Mouse (Mus musculus): Measurements from ENCODE around the gene Vav2. TPM values are rescaled to one million over a fixed set of nuclear protein-coding genes. Genes with fewer than 3 reads are reported as not detected.

The Vav2 gene
- polyA plus RNA-seq, 1 experiment, result 13.0 TPM

DNA sequence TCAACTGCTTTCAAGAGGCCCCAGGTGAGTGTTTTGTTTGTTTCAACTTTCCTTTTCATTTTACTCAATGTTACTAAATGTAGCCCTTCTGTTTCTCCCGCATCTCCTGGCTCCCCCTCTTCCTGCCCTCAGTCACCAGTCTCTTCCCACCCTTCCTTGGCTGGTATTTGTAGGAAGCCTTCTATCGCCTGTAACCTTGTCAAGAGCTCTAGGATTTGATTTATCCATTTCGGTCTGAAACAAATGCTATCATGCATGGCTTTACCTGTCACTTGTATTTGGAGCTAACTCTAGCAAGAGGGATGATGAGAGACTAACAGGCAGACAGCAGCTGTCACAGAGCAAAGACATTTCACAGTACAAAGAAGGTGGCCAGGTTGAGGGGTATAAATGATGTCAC is 18.6 kb downstream of the Vav2 start:
- Histone ChIP-seq H3ac (ENCODE audit: control insufficient read depth, insufficient read length, low read depth) (no peak overlapping the region), H3K79me3 (ENCODE audit: low read depth) (peaks cover 31% of the 10 kb centered on the region), H3K79me2 (ENCODE audit: control insufficient read depth, insufficient read depth) (peaks cover 99% of the 10 kb centered on the region), H3K4me3 (ENCODE audit: insufficient read depth, poor library complexity, severe bottlenecking) (no peak overlapping the region), H3K36me3 (ENCODE audit: control insufficient read depth, insufficient read depth) (no peaks in the 10 kb centered on the region), H3K27me3 (ENCODE audit: control insufficient read depth, insufficient read depth, insufficient read length) (no peaks in the 10 kb centered on the region)
- TF ChIP-seq FOSL1 (IDR thresholded peaks at IDR 0.05; ENCODE audit: insufficient read depth, low read length, poor library complexity, severe bottlenecking), result no peak
- TF ChIP-seq CEBPB (IDR thresholded peaks at IDR 0.05; ENCODE audit: low read depth), result no peak
- TF ChIP-seq MYOD1 (IDR thresholded peaks at IDR 0.05; ENCODE audit: control insufficient read depth, insufficient read length, low read depth), result no peak
- TF ChIP-seq CTCF (IDR thresholded peaks at IDR 0.05; ENCODE audit: control insufficient read depth, insufficient read depth, insufficient read length), result no peak
- no peak for TF ChIP-seq MAX (IDR thresholded peaks at IDR 0.05)
- TF ChIP-seq USF1 (IDR thresholded peaks at IDR 0.05; ENCODE audit: low read depth), result no peak
- no peak for TF ChIP-seq MYOG (IDR thresholded peaks at IDR 0.05; ENCODE audit: control insufficient read depth, extremely low read depth, insufficient read length)

DNA sequence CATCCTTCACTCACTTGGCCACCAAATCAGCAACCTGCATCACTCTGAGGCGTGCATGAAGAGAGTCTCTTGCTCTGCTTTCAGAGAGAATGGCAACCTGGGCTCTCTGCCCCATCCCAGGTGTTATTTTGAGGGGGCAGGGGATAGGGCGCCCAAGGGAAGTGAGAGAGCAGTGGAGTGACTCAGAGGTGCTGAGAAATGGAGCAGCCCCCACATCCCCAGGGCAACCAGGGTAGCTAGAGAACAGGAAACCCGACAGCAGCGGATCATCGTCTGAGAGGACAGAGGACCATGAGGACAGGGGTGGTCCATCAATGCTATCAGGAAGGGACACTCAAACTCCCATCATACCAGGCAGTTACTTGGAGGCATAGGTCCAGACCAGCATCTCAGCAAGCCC is 19.9 kb downstream of the Vav2 start:
- H3K27me3 ChIP-seq (ENCODE audit: control insufficient read depth, insufficient read depth, insufficient read length), result no peaks in the 10 kb centered on the region
- H3K79me2 ChIP-seq (ENCODE audit: control insufficient read depth, insufficient read depth), result peaks cover 97% of the 10 kb centered on the region
- TF ChIP-seq USF1 (IDR thresholded peaks at IDR 0.05; ENCODE audit: low read depth) (no peak), FOSL1 (IDR thresholded peaks at IDR 0.05; ENCODE audit: insufficient read depth, low read length, poor library complexity, severe bottlenecking) (no peak), MYOD1 (IDR thresholded peaks at IDR 0.05; ENCODE audit: control insufficient read depth, insufficient read length, low read depth) (no peak), MYOG (IDR thresholded peaks at IDR 0.05; ENCODE audit: control insufficient read depth, extremely low read depth, insufficient read length) (no peak), MAX (IDR thresholded peaks at IDR 0.05) (no peak), CTCF (IDR thresholded peaks at IDR 0.05; ENCODE audit: control insufficient read depth, insufficient read depth, insufficient read length) (no peak), CEBPB (IDR thresholded peaks at IDR 0.05; ENCODE audit: low read depth) (no peak)
- no peak overlapping the region for H3K4me3 ChIP-seq (ENCODE audit: insufficient read depth, poor library complexity, severe bottlenecking)
- no peak overlapping the region for H3ac ChIP-seq (ENCODE audit: control insufficient read depth, insufficient read length, low read depth)
- H3K79me3 ChIP-seq (ENCODE audit: low read depth), result peaks cover 33% of the 10 kb centered on the region
- H3K36me3 ChIP-seq (ENCODE audit: control insufficient read depth, insufficient read depth), result no peaks in the 10 kb centered on the region

DNA sequence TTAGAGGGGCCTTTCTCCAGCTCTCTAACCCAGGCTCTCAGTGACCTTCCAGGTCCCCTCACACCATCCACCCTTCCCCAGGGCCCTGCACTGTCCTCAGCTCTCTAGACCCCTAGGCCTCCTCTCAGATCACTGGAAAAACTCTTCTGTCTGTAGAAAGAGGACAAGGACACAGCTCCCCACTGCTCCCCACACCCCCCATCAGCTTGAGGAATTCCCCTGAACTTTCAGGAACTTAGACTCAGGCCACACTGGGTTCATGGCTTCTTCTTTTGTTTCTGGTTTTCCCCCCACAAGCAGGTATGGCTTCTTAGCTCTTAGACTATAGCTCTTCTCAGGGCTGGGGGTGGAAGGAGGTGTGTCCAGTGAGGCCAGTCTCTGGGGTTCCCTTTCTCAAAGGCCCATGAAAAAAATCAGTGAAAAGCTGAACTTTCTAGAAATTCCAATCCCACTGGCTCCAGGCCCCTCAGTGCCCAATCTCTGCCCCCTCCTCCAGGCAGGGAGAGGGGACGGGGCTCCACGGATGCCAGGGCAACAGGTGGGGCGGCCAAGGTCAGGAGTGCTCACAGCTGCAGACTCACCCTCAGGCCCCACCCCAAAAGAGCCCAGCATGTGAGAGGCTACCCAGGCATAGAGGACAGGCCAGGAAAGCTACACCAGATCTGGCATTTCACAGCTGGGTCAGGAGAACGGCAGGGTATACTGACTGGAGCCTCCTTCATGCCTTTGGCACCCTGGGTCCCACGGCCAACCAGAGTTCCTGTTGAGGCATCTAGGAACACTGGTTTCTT is 21.5 kb downstream of the Vav2 start:
- H3K36me3 ChIP-seq (ENCODE audit: control insufficient read depth, insufficient read depth), result no peaks in the 10 kb centered on the region

GRCm38 (mm10) chr2:27404375-27405093 is 22.3 kb downstream of the Vav2 start:
- peaks cover 27% of the 10 kb centered on the region for H3K79me3 ChIP-seq (ENCODE audit: low read depth)
- no peaks in the 10 kb centered on the region for H3K27me3 ChIP-seq (ENCODE audit: control insufficient read depth, insufficient read depth, insufficient read length)
- H3K4me3 ChIP-seq (ENCODE audit: insufficient read depth, poor library complexity, severe bottlenecking), result no peak overlapping the region
- no peak for TF ChIP-seq MAX (IDR thresholded peaks at IDR 0.05)
- TF ChIP-seq MYOG (IDR thresholded peaks at IDR 0.05; ENCODE audit: control insufficient read depth, extremely low read depth, insufficient read length), result no peak
- TF ChIP-seq CTCF (IDR thresholded peaks at IDR 0.05; ENCODE audit: control insufficient read depth, insufficient read depth, insufficient read length), result no peak
- TF ChIP-seq CEBPB (IDR thresholded peaks at IDR 0.05; ENCODE audit: low read depth), result no peak
- no peak for TF ChIP-seq FOSL1 (IDR thresholded peaks at IDR 0.05; ENCODE audit: insufficient read depth, low read length, poor library complexity, severe bottlenecking)
- TF ChIP-seq MYOD1 (IDR thresholded peaks at IDR 0.05; ENCODE audit: control insufficient read depth, insufficient read length, low read depth), result no peak
- TF ChIP-seq USF1 (IDR thresholded peaks at IDR 0.05; ENCODE audit: low read depth), result no peak
- no peaks in the 10 kb centered on the region for H3K36me3 ChIP-seq (ENCODE audit: control insufficient read depth, insufficient read depth)
- peaks cover 96% of the 10 kb centered on the region for H3K79me2 ChIP-seq (ENCODE audit: control insufficient read depth, insufficient read depth)
- H3ac ChIP-seq (ENCODE audit: control insufficient read depth, insufficient read length, low read depth), result no peak overlapping the region

More for the DNA sequence above, 21.5 kb downstream of the Vav2 start:
- H3ac ChIP-seq (ENCODE audit: control insufficient read depth, insufficient read length, low read depth), result no peak overlapping the region
- no peak for TF ChIP-seq CEBPB (IDR thresholded peaks at IDR 0.05; ENCODE audit: low read depth)
- TF ChIP-seq USF1 (IDR thresholded peaks at IDR 0.05; ENCODE audit: low read depth), result no peak
- no peak for TF ChIP-seq MYOD1 (IDR thresholded peaks at IDR 0.05; ENCODE audit: control insufficient read depth, insufficient read length, low read depth)
- no peak for TF ChIP-seq MAX (IDR thresholded peaks at IDR 0.05)
- TF ChIP-seq FOSL1 (IDR thresholded peaks at IDR 0.05; ENCODE audit: insufficient read depth, low read length, poor library complexity, severe bottlenecking), result no peak
- TF ChIP-seq CTCF (IDR thresholded peaks at IDR 0.05; ENCODE audit: control insufficient read depth, insufficient read depth, insufficient read length), result no peak
- TF ChIP-seq MYOG (IDR thresholded peaks at IDR 0.05; ENCODE audit: control insufficient read depth, extremely low read depth, insufficient read length), result no peak
- H3K27me3 ChIP-seq (ENCODE audit: control insufficient read depth, insufficient read depth, insufficient read length), result no peaks in the 10 kb centered on the region
- H3K79me2 ChIP-seq (ENCODE audit: control insufficient read depth, insufficient read depth), result peaks cover 96% of the 10 kb centered on the region
- peaks cover 27% of the 10 kb centered on the region for H3K79me3 ChIP-seq (ENCODE audit: low read depth)
- no peak overlapping the region for H3K4me3 ChIP-seq (ENCODE audit: insufficient read depth, poor library complexity, severe bottlenecking)

DNA sequence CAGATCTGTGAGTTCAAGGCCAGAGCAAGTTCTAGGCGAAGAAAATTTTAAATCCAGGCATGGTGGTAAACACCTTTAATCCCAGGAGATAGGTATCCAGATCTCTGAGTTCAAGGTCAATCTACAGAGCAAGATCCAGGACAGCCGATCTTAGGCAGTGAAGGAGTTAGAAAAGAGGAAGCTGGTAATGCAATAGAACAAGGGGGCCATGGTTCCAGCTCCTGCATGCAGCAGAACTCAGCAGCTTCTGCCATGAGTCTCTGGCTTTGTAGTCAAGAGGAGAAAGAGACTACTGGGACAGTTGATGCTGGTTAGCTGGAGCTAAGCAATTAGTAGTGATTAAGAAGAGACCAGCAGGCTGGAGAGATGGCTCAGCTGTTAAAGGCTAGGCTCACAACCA is 25.3 kb downstream of the Vav2 start:
- Histone ChIP-seq H3K27me3 (ENCODE audit: control insufficient read depth, insufficient read depth, insufficient read length) (no peaks in the 10 kb centered on the region), H3K36me3 (ENCODE audit: control insufficient read depth, insufficient read depth) (no peaks in the 10 kb centered on the region), H3K79me2 (ENCODE audit: control insufficient read depth, insufficient read depth) (peaks cover 95% of the 10 kb centered on the region), H3K4me3 (ENCODE audit: insufficient read depth, poor library complexity, severe bottlenecking) (no peak overlapping the region), H3ac (ENCODE audit: control insufficient read depth, insufficient read length, low read depth) (no peak overlapping the region), H3K79me3 (ENCODE audit: low read depth) (peaks cover 18% of the 10 kb centered on the region)
- no peak for TF ChIP-seq CEBPB (IDR thresholded peaks at IDR 0.05; ENCODE audit: low read depth)
- no peak for TF ChIP-seq MYOD1 (IDR thresholded peaks at IDR 0.05; ENCODE audit: control insufficient read depth, insufficient read length, low read depth)
- TF ChIP-seq USF1 (IDR thresholded peaks at IDR 0.05; ENCODE audit: low read depth), result no peak
- no peak for TF ChIP-seq MYOG (IDR thresholded peaks at IDR 0.05; ENCODE audit: control insufficient read depth, extremely low read depth, insufficient read length)
- TF ChIP-seq CTCF (IDR thresholded peaks at IDR 0.05; ENCODE audit: control insufficient read depth, insufficient read depth, insufficient read length), result no peak
- no peak for TF ChIP-seq MAX (IDR thresholded peaks at IDR 0.05)
- no peak for TF ChIP-seq FOSL1 (IDR thresholded peaks at IDR 0.05; ENCODE audit: insufficient read depth, low read length, poor library complexity, severe bottlenecking)
